Mouse (Mus musculus): ENCODE measurements around the gene Gm42742.

DNA sequence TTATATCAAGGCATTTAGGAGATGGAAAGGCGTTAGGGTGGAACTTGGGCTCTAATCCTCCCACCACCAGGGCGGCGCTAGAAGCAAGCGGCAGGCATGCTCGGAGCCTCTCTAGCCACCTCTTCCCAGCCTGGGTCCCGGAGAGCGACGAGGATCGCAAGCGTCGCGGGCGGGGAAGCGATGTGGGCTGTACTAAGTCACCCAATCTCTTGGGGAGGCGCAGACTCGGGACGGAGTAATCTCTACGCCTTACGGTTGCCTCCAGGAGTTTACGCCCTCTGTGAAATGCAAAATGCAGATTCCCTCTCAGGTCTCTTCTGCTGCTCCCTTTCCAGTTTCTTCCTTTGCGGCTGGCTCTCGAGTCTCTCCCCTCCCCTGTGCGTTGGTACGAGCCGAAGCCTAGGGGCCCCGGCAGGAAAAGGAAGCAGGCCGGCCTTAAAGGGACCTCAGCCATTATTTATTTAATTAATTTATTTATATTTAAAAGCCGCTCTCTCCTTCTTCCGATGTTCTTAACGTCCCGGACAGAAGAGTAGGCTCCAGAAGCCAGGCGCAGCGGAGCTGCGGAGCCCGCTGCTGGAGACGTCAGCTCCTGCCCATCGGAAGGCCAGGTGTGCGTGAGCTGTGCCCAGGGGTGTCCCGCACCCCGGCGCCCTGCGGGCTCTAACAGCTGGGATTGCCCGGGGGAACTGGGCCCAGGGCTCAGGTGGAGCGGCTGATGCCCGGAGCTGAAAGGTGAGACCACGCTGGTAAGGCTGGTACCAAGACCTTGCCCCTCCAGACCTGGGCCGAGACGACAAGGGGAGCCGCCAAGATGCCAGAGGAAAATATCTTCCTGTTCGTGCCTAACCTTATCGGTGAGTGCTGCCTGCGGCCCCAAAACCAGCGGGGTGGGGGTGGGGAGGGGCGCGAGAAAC, 44.7 kb downstream of the Gm42742 start, which contains the start of gene Cdiptos:
- TF ChIP-seq CTCF (IDR thresholded peaks at IDR 0.05 in 2 of 3, conservative IDR thresholded peaks at IDR 0.05 in 1 of 3; ENCODE audit: control insufficient read depth in 1 of 3, insufficient read depth in 1 of 3, low read depth in 2 of 3, low read length in 3 of 3, poor library complexity in 1 of 3, severe bottlenecking in 1 of 3) (peak; percentile 91 to 96 (median 95)), RAD21 (IDR thresholded peaks at IDR 0.05; ENCODE audit: low read depth, low read length) (no peak), TAL1 (IDR thresholded peaks at IDR 0.05; ENCODE audit: low read length) (no peak), SMC3 (IDR thresholded peaks at IDR 0.05; ENCODE audit: low read depth, low read length) (no peak; the same call in 1 of the 2 replicates), CHD2 (IDR thresholded peaks at IDR 0.05; ENCODE audit: low read length) (no peak), GATA1 (IDR thresholded peaks at IDR 0.05; ENCODE audit: low read depth, low read length) (no peak)

All from MEL (cell line).